Mouse (Mus musculus): ENCODE measurements around the gene Gm20431.

Gm20431 gene

GRCm38 (mm10) chr2:167605817-167606744, 55.2 kb downstream of the Gm20431 start:
- intact Hi-C loops (cut with DNase I), result loop anchor here (1.0 kb wide), 1 partner anchor 69 kb away; no protein-coding TSS in a partner anchor

GRCm38 (mm10) chr2:167605178-167605794, 56.0 kb downstream of the Gm20431 start:
- intact Hi-C loops (cut with DNase I), result loop anchor here (1.0 kb wide), 1 partner anchor 68 kb away; no protein-coding TSS in a partner anchor

- intact Hi-C loops (cut with DNase I), result no loop called here
Measured at GRCm38 (mm10) chr2:167602978-167603377, 58.3 kb downstream of the Gm20431 start.

GRCm38 (mm10) chr2:167602364-167602763, 58.9 kb downstream of the Gm20431 start:
- intact Hi-C loops (cut with DNase I), result no loop called here

- intact Hi-C loops (cut with DNase I), result no loop called here
Measured at GRCm38 (mm10) chr2:167600481-167600995, 60.8 kb downstream of the Gm20431 start.

GRCm38 (mm10) chr2:167599917-167600316, 61.4 kb downstream of the Gm20431 start:
- intact Hi-C loops (cut with DNase I), result no loop called here

GRCm38 (mm10) chr2:167599195-167599594, 62.1 kb downstream of the Gm20431 start:
- intact Hi-C loops (cut with DNase I), result no loop called here

GRCm38 (mm10) chr2:167597492-167598186, 63.7 kb downstream of the Gm20431 start:
- intact Hi-C loops (cut with DNase I), result no loop called here

GRCm38 (mm10) chr2:167596726-167597491, 64.4 kb downstream of the Gm20431 start:
- intact Hi-C loops (cut with DNase I), result no loop called here

- intact Hi-C loops (cut with DNase I), result no loop called here
Measured at GRCm38 (mm10) chr2:167596262-167596661, 65.0 kb downstream of the Gm20431 start.

GRCm38 (mm10) chr2:167595761-167596171, 65.5 kb downstream of the Gm20431 start:
- intact Hi-C loops (cut with DNase I), result no loop called here

GRCm38 (mm10) chr2:167594444-167594934, 66.8 kb downstream of the Gm20431 start:
- intact Hi-C loops (cut with DNase I), result no loop called here

GRCm38 (mm10) chr2:167593551-167594250, 67.6 kb downstream of the Gm20431 start:
- intact Hi-C loops (cut with DNase I), result no loop called here

- intact Hi-C loops (cut with DNase I), result no loop called here
Measured at GRCm38 (mm10) chr2:167588774-167589577, 72.3 kb downstream of the Gm20431 start.

GRCm38 (mm10) chr2:167586976-167587375, 74.3 kb downstream of the Gm20431 start:
- intact Hi-C loops (cut with DNase I), result no loop called here

- intact Hi-C loops (cut with DNase I), result no loop called here
Measured at GRCm38 (mm10) chr2:167586041-167586440, 75.3 kb downstream of the Gm20431 start.

GRCm38 (mm10) chr2:167585273-167585672, 76.0 kb downstream of the Gm20431 start:
- intact Hi-C loops (cut with DNase I), result no loop called here

GRCm38 (mm10) chr2:167583161-167583952, 77.9 kb downstream of the Gm20431 start:
- intact Hi-C loops (cut with DNase I), result no loop called here
